Mouse (Mus musculus): ENCODE data around the gene 9330182L06Rik.

GRCm38 (mm10) chr5:9427165-9427564 is 161.2 kb downstream of the 9330182L06Rik start:
- TF ChIP-seq CTCF (IDR thresholded peaks at IDR 0.05; ENCODE audit: control insufficient read depth, insufficient read depth, low read length) (no peak), POLR2A (IDR thresholded peaks at IDR 0.05; ENCODE audit: borderline replicate concordance, control insufficient read depth, low read depth, low read length) (no peak)
